Mouse (Mus musculus): ENCODE measurements around the gene Ptpn4.

GRCm38 (mm10) chr1:119654307-119654706 is 183.1 kb downstream of the Ptpn4 start:
- TF ChIP-seq CTCF (IDR thresholded peaks at IDR 0.05; ENCODE audit: low read depth) (peak; percentile 54), EP300 (optimal IDR thresholded peaks at IDR 0.05) (no peak)
